Mouse (Mus musculus) embryonic facial prominence, embryonic 15.5 days (tissue): Measurements from ENCODE around the gene Crlf1. TPM values are rescaled to one million over a fixed set of nuclear protein-coding genes. Genes with fewer than 3 reads are reported as not detected.

Source experiments
- ATAC-seq: fragments of 200-750 bp; cut with Nextera tagmentation; 2 replicates; pipeline ENCODE4 v1.8.0; 2017; ENCODE audit warnings: low read depth, moderate TSS enrichment; ENCODE audit not compliant: insufficient number of reproducible peaks, low FRiP score, low TSS enrichment
- H3K27ac ChIP-seq: fragments of 300-500 bp; sonication (generic); replicated peaks from 2 replicates; pipeline ENCODE4 v1.5.1; 2015; ENCODE audit warnings: mild to moderate bottlenecking, inconsistent platforms
- H3K27me3 ChIP-seq: fragments of 300-500 bp; sonication (generic); 2 replicates; pipeline ENCODE4 v1.6.1; 2015; ENCODE audit warnings: inconsistent platforms
- H3K36me3 ChIP-seq: fragments of 300-500 bp; sonication (generic); 2 replicates; pipeline ENCODE4 v1.6.1; 2015; ENCODE audit warnings: mild to moderate bottlenecking, inconsistent platforms
- H3K4me1 ChIP-seq: fragments of 300-500 bp; sonication (generic); 2 replicates; pipeline ENCODE4 v1.6.1; 2015; ENCODE audit warnings: inconsistent platforms
- H3K4me2 ChIP-seq: fragments of 300-500 bp; sonication (generic); replicated peaks from 2 replicates; pipeline ENCODE4 v1.6.1; 2015; ENCODE audit warnings: mild to moderate bottlenecking, inconsistent platforms
- H3K4me3 ChIP-seq: fragments of 300-500 bp; sonication (generic); replicated peaks from 2 replicates; pipeline ENCODE4 v1.5.1; 2015; ENCODE audit warnings: mild to moderate bottlenecking, inconsistent platforms
- H3K9ac ChIP-seq: fragments of 300-500 bp; sonication (generic); 2 replicates; pipeline ENCODE4 v1.6.1; 2015; ENCODE audit warnings: inconsistent platforms
- H3K9me3 ChIP-seq: fragments of 300-500 bp; sonication (generic); replicated peaks from 2 replicates; pipeline ENCODE4 v1.6.1; 2016; ENCODE audit warnings: inconsistent platforms
- WGBS: fragments of 180-500 bp; shearing (Covaris S2); methylation state at CpG from one replicate; pipeline ENCODE4 v1.1.7; 2015; 5-methylcytosine and 5-hydroxymethylcytosine counted together
- polyA plus RNA-seq: library from polyadenylated mRNA; unstranded; fragments of >200 nt; fragmentation: Nextera tagmentation; extraction: Ambion mirVana; gene quantifications from 2 replicates; pipeline ENCODE4 v1.2.1, GENCODE M21; 2015

Crlf1 gene
- polyA plus RNA-seq, 1 experiment from 2014 or later = 159 TPM

- Histone ChIP-seq H3K9me3 (no peaks in the 10 kb centered on the region), H3K4me2 (no peak overlapping the region), H3K27ac (no peak overlapping the region), H3K36me3 (peaks cover 10% of the 10 kb centered on the region; the same call in 1 of the 2 replicates), H3K4me3 (no peak overlapping the region), H3K4me1 (peaks cover 25% of the 10 kb centered on the region), H3K9ac (no peak overlapping the region), H3K27me3 (no peaks in the 10 kb centered on the region)
- no peak for ATAC-seq
- 55% methylated on average over 10 of the region's 10 CpGs for WGBS
Observed at GRCm38 (mm10) chr8:70469295-70469916, 23.6 kb upstream of the Crlf1 start.

DNA sequence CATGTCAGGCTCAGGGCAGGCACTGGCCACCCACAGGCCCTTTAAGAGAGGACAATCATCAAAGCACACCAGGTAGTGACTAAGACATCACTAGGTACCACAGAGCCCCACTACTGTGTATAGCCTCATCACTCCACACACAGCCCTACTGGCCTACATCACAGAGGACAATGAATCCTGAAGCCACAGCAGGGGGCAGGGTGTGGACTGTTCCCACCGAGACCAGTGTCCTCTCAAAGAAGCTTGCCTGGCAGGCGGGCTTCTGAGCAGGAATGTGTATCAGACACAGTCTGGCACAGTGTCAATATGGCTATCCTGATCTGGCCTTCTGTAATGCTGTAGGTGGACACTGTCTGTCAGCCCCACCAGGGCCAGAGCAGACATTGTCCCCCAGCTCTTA lies 23.0 kb upstream of the Crlf1 start:
- WGBS = 61% methylated on average over 2 of the region's 2 CpGs
- ATAC-seq = no peak
- peaks cover 26% of the 10 kb centered on the region for H3K4me1 ChIP-seq

DNA sequence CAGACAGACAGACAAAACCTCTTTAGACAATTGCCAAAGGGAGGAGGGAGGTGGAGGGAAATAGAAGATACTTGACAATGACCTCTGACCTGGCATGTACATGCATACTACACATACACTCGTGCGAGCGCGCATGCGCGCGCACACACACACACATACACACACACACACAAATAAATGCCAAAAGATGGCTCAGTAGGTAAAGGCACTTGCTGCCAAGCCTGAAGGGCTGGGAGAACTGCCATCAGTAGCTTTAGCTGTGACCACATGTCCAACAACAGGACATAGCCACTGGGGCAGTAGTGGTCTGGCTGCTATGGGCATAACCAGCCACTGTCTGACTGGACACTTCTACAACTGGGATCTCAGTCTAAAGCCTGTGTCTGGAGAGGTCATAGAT lies 21.1 kb upstream of the Crlf1 start:
- H3K4me1 ChIP-seq = peaks cover 29% of the 10 kb centered on the region
- 98% methylated on average over 7 of the region's 7 CpGs for WGBS
- no peaks in the 10 kb centered on the region for H3K27me3 ChIP-seq

More for the DNA sequence above, 23.0 kb upstream of the Crlf1 start:
- H3K9ac ChIP-seq = no peak overlapping the region
- no peaks in the 10 kb centered on the region for H3K27me3 ChIP-seq
- peaks cover 10% of the 10 kb centered on the region; the same call in 1 of the 2 replicates for H3K36me3 ChIP-seq
- H3K9me3 ChIP-seq = no peaks in the 10 kb centered on the region
- H3K27ac ChIP-seq = no peak overlapping the region
- H3K4me3 ChIP-seq = no peak overlapping the region
- H3K4me2 ChIP-seq = no peak overlapping the region

GRCm38 (mm10) chr8:70476333-70477268 lies 16.4 kb upstream of the Crlf1 start, which contains the start of gene Klhl26:
TSS of gene Klhl26 (minus strand) at chr8:70476968.
- H3K4me1 ChIP-seq = peaks cover 30% of the 10 kb centered on the region
- peak within 1 kb of the TSS; percentile 67 for H3K27ac ChIP-seq
- under 1% methylated on average over 53 of the region's 53 CpGs for WGBS
- no peaks in the 10 kb centered on the region for H3K27me3 ChIP-seq
- H3K4me3 ChIP-seq = peak within 1 kb of the TSS; percentile 91
- peak within 1 kb of the TSS; percentile 85 for H3K4me2 ChIP-seq
- H3K9ac ChIP-seq = peak within 1 kb of the TSS; percentile 81
- peak; percentile 92 for ATAC-seq
- H3K36me3 ChIP-seq = no peaks in the 10 kb centered on the region
- no peaks in the 10 kb centered on the region for H3K9me3 ChIP-seq

More for the DNA sequence above, 21.1 kb upstream of the Crlf1 start:
- ATAC-seq = no peak
- H3K4me3 ChIP-seq = no peak overlapping the region
- no peak overlapping the region for H3K27ac ChIP-seq
- 0 out of 2 replicates have a peak, but pooled peaks cover 3% of the 10 kb centered on the region for H3K36me3 ChIP-seq
- H3K9ac ChIP-seq = no peak overlapping the region
- no peaks in the 10 kb centered on the region for H3K9me3 ChIP-seq
- H3K4me2 ChIP-seq = no peak overlapping the region

DNA sequence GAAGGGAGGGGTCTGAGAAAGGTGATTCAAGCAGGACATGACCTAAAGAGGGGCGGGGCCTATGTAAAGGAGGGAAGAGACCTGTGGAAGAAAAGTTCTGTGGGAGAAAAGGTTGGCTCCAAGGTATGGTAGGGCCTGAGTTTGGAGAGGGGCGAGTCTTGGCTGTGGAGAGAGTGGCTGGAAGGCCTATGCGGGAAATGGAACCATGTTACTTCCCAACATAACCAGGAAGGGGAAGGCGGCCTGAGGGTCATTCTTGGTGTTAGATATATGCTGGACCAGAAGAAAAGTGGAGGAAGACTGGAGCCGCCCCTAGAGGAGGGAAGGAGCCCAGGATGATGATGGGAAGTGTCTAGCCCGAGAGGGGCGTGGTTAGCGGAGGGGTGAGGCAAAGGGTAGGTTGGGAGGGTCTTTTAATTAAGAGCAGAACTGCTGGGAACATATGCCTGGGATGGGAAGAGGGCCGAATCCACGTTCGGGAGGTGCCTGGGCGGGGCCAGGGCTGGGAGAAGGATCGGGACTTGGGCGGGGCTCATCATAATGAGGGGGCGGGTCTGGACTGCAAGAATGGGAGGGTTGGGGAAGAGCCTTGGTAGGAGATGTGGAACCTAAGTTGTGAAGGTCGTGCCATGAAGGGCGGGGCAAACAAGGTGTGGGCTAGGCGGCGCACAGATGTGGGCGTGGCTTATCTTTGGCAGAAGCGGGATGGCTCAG lies 15.5 kb upstream of the Crlf1 start:
- Histone ChIP-seq H3K4me1 (peaks cover 30% of the 10 kb centered on the region), H3K27me3 (no peaks in the 10 kb centered on the region), H3K9ac (no peak overlapping the region), H3K4me2 (peak overlapping the region; percentile 85), H3K36me3 (no peaks in the 10 kb centered on the region), H3K9me3 (no peaks in the 10 kb centered on the region), H3K27ac (peak overlapping the region; percentile 67), H3K4me3 (peak overlapping the region; percentile 91)
- ATAC-seq = peak; percentile 54
- 2% methylated on average over 21 of the region's 21 CpGs for WGBS

DNA sequence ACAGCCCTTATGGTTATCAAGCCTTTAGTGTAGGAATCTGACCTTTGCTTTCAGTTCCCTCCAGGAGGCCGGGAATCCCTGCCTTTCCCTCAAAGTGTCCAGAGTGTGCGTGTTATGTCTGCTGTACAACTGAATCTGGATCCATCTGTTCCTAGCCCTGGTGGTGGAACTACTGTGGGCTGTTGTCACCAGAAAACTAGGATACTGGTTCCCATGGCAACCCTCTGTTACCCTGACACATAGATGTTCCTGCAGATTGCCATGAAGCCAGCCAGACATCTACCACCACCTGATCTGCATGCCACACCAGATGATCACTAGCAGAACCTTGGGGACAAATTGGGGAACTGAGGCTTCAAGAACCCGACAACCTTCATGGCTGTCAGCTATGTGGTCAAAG lies 11.1 kb upstream of the Crlf1 start:
- H3K9me3 ChIP-seq = no peaks in the 10 kb centered on the region
- no peaks in the 10 kb centered on the region for H3K36me3 ChIP-seq
- WGBS = 79% methylated on average over 3 of the region's 3 CpGs
- peaks cover 14% of the 10 kb centered on the region for H3K4me1 ChIP-seq
- no peak overlapping the region for H3K4me3 ChIP-seq
- H3K27ac ChIP-seq = no peak overlapping the region
- no peak overlapping the region for H3K9ac ChIP-seq
- H3K4me2 ChIP-seq = no peak overlapping the region
- H3K27me3 ChIP-seq = peaks cover 14% of the 10 kb centered on the region
- no peak for ATAC-seq

DNA sequence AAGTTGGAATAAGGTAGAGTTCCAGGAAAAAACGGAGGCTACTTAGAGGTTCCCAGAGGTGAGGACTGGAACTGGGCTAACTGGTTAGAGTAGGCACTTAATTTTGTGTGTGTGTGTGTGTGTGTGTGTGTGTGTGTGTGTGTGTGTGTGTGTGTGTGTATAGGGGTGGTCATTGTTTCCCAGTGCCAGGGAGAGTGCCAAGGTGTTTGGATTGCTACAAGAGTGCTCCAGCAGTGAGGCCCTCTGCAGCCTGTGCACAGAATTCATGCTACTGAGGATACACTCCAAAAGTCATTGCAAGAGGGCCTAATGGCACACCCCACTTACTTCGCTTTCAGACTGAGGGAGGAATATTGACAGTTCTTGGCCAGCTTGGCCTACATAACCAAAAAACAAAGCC lies 10.0 kb upstream of the Crlf1 start:
- H3K9me3 ChIP-seq = no peaks in the 10 kb centered on the region
- no peak overlapping the region for H3K4me2 ChIP-seq
- ATAC-seq = no peak
- peaks cover 21% of the 10 kb centered on the region for H3K27me3 ChIP-seq
- H3K27ac ChIP-seq = no peak overlapping the region
- H3K4me1 ChIP-seq = peaks cover 11% of the 10 kb centered on the region
- 52% methylated on average over 2 of the region's 2 CpGs for WGBS
- no peaks in the 10 kb centered on the region for H3K36me3 ChIP-seq
- H3K9ac ChIP-seq = no peak overlapping the region
- H3K4me3 ChIP-seq = no peak overlapping the region

- WGBS = 46% methylated on average over 7 of the region's 7 CpGs
- no peaks in the 10 kb centered on the region for H3K36me3 ChIP-seq
- H3K4me3 ChIP-seq = no peak overlapping the region
- peaks cover 41% of the 10 kb centered on the region for H3K4me1 ChIP-seq
- peaks cover 53% of the 10 kb centered on the region for H3K27me3 ChIP-seq
- H3K9ac ChIP-seq = no peak overlapping the region
- peak overlapping the region; percentile 48; the same call in 1 of the 2 replicates for H3K4me2 ChIP-seq
- H3K27ac ChIP-seq = no peak overlapping the region
- H3K9me3 ChIP-seq = no peaks in the 10 kb centered on the region
- no peak for ATAC-seq
Observed at GRCm38 (mm10) chr8:70486191-70486681, 6.7 kb upstream of the Crlf1 start.

DNA sequence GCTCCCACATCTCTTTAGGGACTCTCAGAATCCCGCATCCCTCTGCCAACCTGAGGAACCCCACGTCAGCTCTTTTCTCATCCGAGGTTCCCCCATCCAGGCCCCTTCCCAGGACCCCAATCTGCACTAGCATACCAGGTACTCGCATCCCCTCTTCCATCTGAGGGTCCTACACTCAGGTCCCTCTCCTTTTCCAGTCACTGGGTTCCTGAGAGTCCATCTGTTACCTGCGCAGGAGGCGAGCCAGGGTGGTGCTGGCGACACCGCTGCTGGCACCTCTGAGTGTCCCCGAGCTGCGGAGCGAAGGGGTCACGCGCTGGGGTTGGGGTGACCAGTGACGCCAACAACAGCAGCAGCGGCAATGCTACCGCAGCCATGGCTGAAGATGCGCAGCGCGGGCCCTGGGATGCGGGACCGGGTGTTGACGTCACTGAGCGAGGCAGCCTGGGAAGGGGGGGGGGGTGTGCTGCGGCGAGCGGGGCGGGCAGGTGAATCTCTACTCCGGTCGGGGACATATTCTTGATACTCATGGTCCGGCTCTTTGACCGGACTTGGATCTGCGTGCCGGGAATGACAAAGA lies 5.9 kb upstream of the Crlf1 start, which contains the start of gene Tmem59l:
TSS of gene Tmem59l (minus strand) at position 418 of the 580 bp plus-strand sequence.
- WGBS = 7% methylated on average over 33 of the region's 33 CpGs
- H3K9me3 ChIP-seq = no peaks in the 10 kb centered on the region
- peaks cover 61% of the 10 kb centered on the region for H3K27me3 ChIP-seq
- H3K4me2 ChIP-seq = peak within 1 kb of the TSS; percentile 65
- no peak for ATAC-seq
- H3K4me3 ChIP-seq = peak within 1 kb of the TSS; percentile 32
- no peak within 1 kb of the TSS for H3K27ac ChIP-seq
- H3K4me1 ChIP-seq = peaks cover 49% of the 10 kb centered on the region
- no peaks in the 10 kb centered on the region for H3K36me3 ChIP-seq
- no peak within 1 kb of the TSS for H3K9ac ChIP-seq

DNA sequence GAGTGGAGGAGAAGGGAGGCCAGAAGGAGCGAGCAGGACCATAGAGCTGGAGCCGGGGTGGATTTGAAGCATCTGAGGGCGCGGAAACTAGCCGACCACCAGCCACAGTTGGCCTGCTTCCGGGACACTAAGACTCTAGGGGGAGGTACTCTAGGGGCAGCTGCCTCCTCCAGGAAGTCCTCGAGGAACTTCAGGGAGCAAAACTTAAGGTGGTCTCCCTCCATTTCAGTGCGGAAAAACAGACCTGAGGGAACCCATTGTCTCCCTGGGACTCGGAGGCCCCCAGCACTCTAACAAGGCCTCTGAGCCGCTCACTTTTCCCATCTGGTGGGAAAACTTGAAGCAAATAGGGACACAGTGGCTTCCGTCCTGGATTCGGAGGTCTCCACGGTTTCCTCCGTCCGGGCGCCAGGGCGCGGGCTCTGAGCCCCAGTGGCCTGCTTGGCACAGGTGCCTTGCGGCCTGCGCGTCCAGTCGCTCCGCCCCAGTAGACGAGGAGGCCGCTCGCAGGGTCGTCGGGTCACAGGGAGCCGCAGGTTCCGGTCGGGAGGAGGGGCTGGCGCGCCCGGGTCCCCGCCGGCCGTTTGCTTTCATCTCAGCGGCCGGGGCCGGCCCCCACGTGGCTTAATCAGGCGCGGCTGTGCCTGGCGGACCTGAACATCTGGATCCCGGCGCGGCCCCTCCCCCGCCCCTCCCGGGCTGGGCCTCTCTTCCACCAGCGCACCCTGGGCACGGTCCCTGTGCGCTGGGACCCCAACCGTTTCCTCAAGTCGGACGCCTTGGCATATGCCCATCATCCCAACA lies 4.8 kb upstream of the Crlf1 start:
- no peaks in the 10 kb centered on the region for H3K36me3 ChIP-seq
- H3K27me3 ChIP-seq = peaks cover 71% of the 10 kb centered on the region
- whole genome bisulfite sequencing = 5% methylated on average over 55 of the region's 55 CpGs
- peak overlapping the region; percentile 31 for H3K4me3 ChIP-seq
- no peaks in the 10 kb centered on the region for H3K9me3 ChIP-seq
- H3K27ac ChIP-seq = no peak overlapping the region
- H3K4me2 ChIP-seq = peak overlapping the region; percentile 65
- no peak overlapping the region for H3K9ac ChIP-seq
- ATAC-seq = no peak
- peaks cover 61% of the 10 kb centered on the region for H3K4me1 ChIP-seq
